In genomic region chr17:31103823-31104222, GRCm38 (mm10) we compare ENCODE assay signal across 24 mouse cellular contexts. TPM values are rescaled to one million over a fixed set of nuclear protein-coding genes. Genes with fewer than 3 reads are reported as not detected.
"Had no signal": no experiment of that assay in that cellular context is flagged by ENCODE, and none has a peak within 500 bp of the region (broad histone marks: within the 10 kb centered on the region; RNA-seq: fewer than 3 reads in every experiment).

No protein-coding gene starts in this region.

- H3K4me2 ChIP-seq: kidney, embryonic 15.5 days; liver, embryonic 13.5 days; lung, embryonic 14.5 days; midbrain, embryonic 12.5 days; midbrain, embryonic 15.5 days; neural tube, embryonic 12.5 days; neural tube, embryonic 15.5 days; stomach, embryonic 15.5 days had no signal

- DNase-seq: kidney, adult 11 months; kidney, adult 8-10 months; kidney, postnatal 10 days; kidney, postnatal 36 days; liver, embryonic 13.5 days; lung, embryonic 14.5 days; retina, postnatal 1 day; right cerebral cortex, postnatal 25 days; spleen, adult 18-20 months; thymus, postnatal 25 days had no signal

- H3K4me1 ChIP-seq: midbrain, embryonic 12.5 days; midbrain, embryonic 15.5 days; neural tube, embryonic 12.5 days; neural tube, embryonic 15.5 days had no signal

- H3K27me3 ChIP-seq: kidney, embryonic 15.5 days; midbrain, embryonic 15.5 days; neural tube, embryonic 12.5 days; neural tube, embryonic 15.5 days; stomach, embryonic 15.5 days had no signal

- H3K4me3 ChIP-seq: kidney, embryonic 15.5 days; liver, embryonic 13.5 days; midbrain, embryonic 12.5 days; midbrain, embryonic 15.5 days; neural tube, embryonic 12.5 days; neural tube, embryonic 15.5 days; stomach, embryonic 15.5 days had no signal

- H3K9ac ChIP-seq: kidney, embryonic 15.5 days; liver, embryonic 13.5 days; lung, embryonic 14.5 days; midbrain, embryonic 12.5 days; midbrain, embryonic 15.5 days; neural tube, embryonic 12.5 days; neural tube, embryonic 15.5 days; stomach, embryonic 15.5 days had no signal

- H3K9me3 ChIP-seq: kidney, embryonic 15.5 days; liver, embryonic 13.5 days; midbrain, embryonic 12.5 days; midbrain, embryonic 15.5 days; neural tube, embryonic 12.5 days; neural tube, embryonic 15.5 days; stomach, embryonic 15.5 days had no signal

- H3K27ac ChIP-seq: kidney, embryonic 15.5 days; liver, embryonic 13.5 days; macrophage; midbrain, embryonic 12.5 days; midbrain, embryonic 15.5 days; neural tube, embryonic 12.5 days; neural tube, embryonic 15.5 days; stomach, embryonic 15.5 days had no signal

- ATAC-seq: lung, postnatal 0 days; midbrain, embryonic 15.5 days had no signal

- H3K36me3 ChIP-seq: kidney, embryonic 15.5 days; stomach, embryonic 15.5 days had no signal

RNA-seq across cellular contexts. Expression of gene Tff3, which starts 25.6 kb away (rescaled TPM):
- total RNA-seq: layer of hippocampus, postnatal 14 days; left cerebral cortex, adult 8-10 months; left cerebral cortex, postnatal 14 days; megakaryocyte, adult 5-6 weeks had no signal
- polyA plus RNA-seq: limb, embryonic 11.5 days; lung, embryonic 14.5 days; lung, postnatal 0 days; macrophage had no signal

RNA-seq across cellular contexts. Expression of gene Tff2, which starts 40.3 kb away (rescaled TPM):
- total RNA-seq: layer of hippocampus, postnatal 14 days; left cerebral cortex, adult 8-10 months; left cerebral cortex, postnatal 14 days; megakaryocyte, adult 5-6 weeks had no signal
- polyA plus RNA-seq: limb, embryonic 11.5 days; limb, embryonic 14.5 days; liver, embryonic 13.5 days; lung, embryonic 14.5 days; macrophage; midbrain, embryonic 12.5 days; midbrain, embryonic 15.5 days; neural tube, embryonic 12.5 days; neural tube, embryonic 15.5 days had no signal
